Mouse (Mus musculus) liver, embryonic 11.5 days (tissue): Measurements from ENCODE around the gene Prkci. TPM values are rescaled to one million over a fixed set of nuclear protein-coding genes. Genes with fewer than 3 reads are reported as not detected.

Experiments used
- ATAC-seq: fragments of 200-750 bp; cut with Nextera tagmentation; replicated peaks from 2 replicates; pipeline ENCODE4 v1.8.0; 2017; ENCODE audit warnings: moderate number of reproducible peaks, mild to moderate bottlenecking, moderate TSS enrichment, moderate library complexity; ENCODE audit not compliant: low FRiP score
- DNase-seq: peaks from one replicate; pipeline ENCODE4 v3.0.0-alpha.2; 2017; ENCODE audit warnings: low spot score
- H3K27ac ChIP-seq: fragments of 300-500 bp; sonication (generic); 2 replicates; pipeline ENCODE4 v1.5.1; 2014; ENCODE audit warnings: mild to moderate bottlenecking, low read depth, low read length, control low read depth
- H3K27me3 ChIP-seq: fragments of 300-500 bp; sonication (generic); replicated peaks from 2 replicates; pipeline ENCODE4 v1.6.1; 2014; ENCODE audit warnings: low read length, mixed read lengths; ENCODE audit not compliant: control insufficient read depth, insufficient read depth
- H3K36me3 ChIP-seq: fragments of 300-500 bp; sonication (generic); 2 replicates; pipeline ENCODE4 v1.6.1; 2014; ENCODE audit warnings: mild to moderate bottlenecking, low read length, moderate library complexity, mixed read lengths; ENCODE audit not compliant: control insufficient read depth, insufficient read depth
- H3K4me1 ChIP-seq: fragments of 300-500 bp; sonication (generic); replicated peaks from 2 replicates; pipeline ENCODE4 v1.6.1; 2014; ENCODE audit warnings: low read length, mixed read lengths; ENCODE audit not compliant: control insufficient read depth, insufficient read depth
- H3K4me2 ChIP-seq: fragments of 300-500 bp; sonication (generic); 2 replicates; pipeline ENCODE4 v1.6.1; 2014; ENCODE audit warnings: mild to moderate bottlenecking, control low read depth, moderate library complexity
- H3K4me3 ChIP-seq: fragments of 300-500 bp; sonication (generic); 2 replicates; pipeline ENCODE4 v1.5.1; 2014; ENCODE audit warnings: low read depth, low read length, control low read depth
- H3K9ac ChIP-seq: fragments of 300-500 bp; sonication (generic); 2 replicates; pipeline ENCODE4 v1.6.1; 2014; ENCODE audit warnings: low read depth, low read length, control low read depth
- H3K9me3 ChIP-seq: fragments of 300-500 bp; sonication (generic); 2 replicates; pipeline ENCODE4 v1.6.1; 2016; ENCODE audit warnings: low read length, inconsistent platforms, mixed read lengths; ENCODE audit not compliant: control insufficient read depth
- WGBS: fragments of 180-500 bp; shearing (Covaris S2); extraction: QIAGEN DNeasy Blood & Tissue Kit; methylation state at CpG from one replicate; pipeline ENCODE4 v1.1.7; 2014; 5-methylcytosine and 5-hydroxymethylcytosine counted together
- polyA plus RNA-seq: library from polyadenylated mRNA; unstranded; fragments of >200 nt; fragmentation: Nextera tagmentation; extraction: Ambion mirVana; gene quantifications from 2 replicates; pipeline ENCODE4 v1.2.1, GENCODE M21; 2014

Gene Prkci
- polyA plus RNA-seq, 1 experiment from 2014 or later: 20.2 TPM

- DNase-seq (no peak), ATAC-seq (no peak)
- H3K4me2 ChIP-seq: no peak overlapping the region
- no peaks in the 10 kb centered on the region for H3K27me3 ChIP-seq
- no peaks in the 10 kb centered on the region for H3K9me3 ChIP-seq
- 0 out of 2 replicates have a peak, but pooled peaks cover 4% of the 10 kb centered on the region for H3K4me1 ChIP-seq
- H3K9ac ChIP-seq: no peak overlapping the region
- H3K4me3 ChIP-seq: no peak overlapping the region
- WGBS: 85% methylated on average over 4 of the region's 4 CpGs
- no peaks in the 10 kb centered on the region for H3K36me3 ChIP-seq
- no peak overlapping the region for H3K27ac ChIP-seq
Measured at GRCm38 (mm10) chr3:31020656-31021055, 25.1 kb downstream of the Prkci start.

- H3K4me2 ChIP-seq: no peak overlapping the region
- H3K4me1 ChIP-seq: no peaks in the 10 kb centered on the region
- no peaks in the 10 kb centered on the region for H3K27me3 ChIP-seq
- H3K36me3 ChIP-seq: no peaks in the 10 kb centered on the region
- H3K9ac ChIP-seq: no peak overlapping the region
- H3K9me3 ChIP-seq: no peaks in the 10 kb centered on the region
- DNase-seq (no peak), ATAC-seq (no peak)
- H3K27ac ChIP-seq: no peak overlapping the region
- no peak overlapping the region for H3K4me3 ChIP-seq
- WGBS: 54% methylated on average over 7 of the region's 7 CpGs
Measured at GRCm38 (mm10) chr3:31022895-31023436, 27.4 kb downstream of the Prkci start.

GRCm38 (mm10) chr3:31027718-31028117 lies 32.2 kb downstream of the Prkci start:
- 92% methylated on average over 8 of the region's 8 CpGs for WGBS
- H3K9me3 ChIP-seq: no peaks in the 10 kb centered on the region
- no peak overlapping the region for H3K4me2 ChIP-seq
- no peak overlapping the region for H3K27ac ChIP-seq
- no peak overlapping the region for H3K9ac ChIP-seq
- H3K4me3 ChIP-seq: no peak overlapping the region
- ATAC-seq (no peak), DNase-seq (no peak)
- H3K36me3 ChIP-seq: no peaks in the 10 kb centered on the region
- H3K4me1 ChIP-seq: no peaks in the 10 kb centered on the region
- H3K27me3 ChIP-seq: no peaks in the 10 kb centered on the region

GRCm38 (mm10) chr3:31031621-31032020 lies 36.1 kb downstream of the Prkci start:
- no peaks in the 10 kb centered on the region for H3K4me1 ChIP-seq
- 87% methylated on average over 9 of the region's 9 CpGs for WGBS
- no peaks in the 10 kb centered on the region for H3K27me3 ChIP-seq
- ATAC-seq (no peak), DNase-seq (no peak)
- H3K9ac ChIP-seq: no peak overlapping the region
- H3K4me3 ChIP-seq: no peak overlapping the region
- H3K27ac ChIP-seq: no peak overlapping the region
- no peaks in the 10 kb centered on the region; the same call in 1 of the 2 replicates for H3K36me3 ChIP-seq
- H3K9me3 ChIP-seq: no peaks in the 10 kb centered on the region
- H3K4me2 ChIP-seq: no peak overlapping the region

- H3K9ac ChIP-seq: no peak overlapping the region
- ATAC-seq: no peak
Measured at GRCm38 (mm10) chr3:31033644-31034043, 38.1 kb downstream of the Prkci start.

GRCm38 (mm10) chr3:31037851-31038250 lies 42.3 kb downstream of the Prkci start:
- H3K9me3 ChIP-seq: no peaks in the 10 kb centered on the region
- no peak overlapping the region for H3K27ac ChIP-seq
- H3K36me3 ChIP-seq: no peaks in the 10 kb centered on the region; the same call in 1 of the 2 replicates
- 91% methylated on average over 13 of the region's 13 CpGs for WGBS
- ATAC-seq: no peak
- H3K9ac ChIP-seq: no peak overlapping the region
- H3K4me3 ChIP-seq: no peak overlapping the region
- H3K4me2 ChIP-seq: no peak overlapping the region
- no peaks in the 10 kb centered on the region for H3K27me3 ChIP-seq
- no peak for DNase-seq
- H3K4me1 ChIP-seq: no peaks in the 10 kb centered on the region

More at GRCm38 (mm10) chr3:31033644-31034043, 38.1 kb downstream of the Prkci start:
- Histone ChIP-seq H3K36me3 (no peaks in the 10 kb centered on the region; the same call in 1 of the 2 replicates), H3K27ac (no peak overlapping the region), H3K4me3 (no peak overlapping the region), H3K27me3 (no peaks in the 10 kb centered on the region), H3K4me1 (no peaks in the 10 kb centered on the region), H3K9me3 (no peaks in the 10 kb centered on the region), H3K4me2 (no peak overlapping the region)
- 71% methylated on average over 3 of the region's 3 CpGs for WGBS
- DNase-seq: no peak

GRCm38 (mm10) chr3:31038689-31039088 lies 43.1 kb downstream of the Prkci start:
- H3K4me1 ChIP-seq: no peaks in the 10 kb centered on the region
- no peak overlapping the region for H3K4me2 ChIP-seq
- H3K36me3 ChIP-seq: no peaks in the 10 kb centered on the region; the same call in 1 of the 2 replicates
- no peak overlapping the region for H3K4me3 ChIP-seq
- no peak for DNase-seq
- ATAC-seq: no peak
- no peak overlapping the region for H3K9ac ChIP-seq
- no peaks in the 10 kb centered on the region for H3K9me3 ChIP-seq
- H3K27me3 ChIP-seq: no peaks in the 10 kb centered on the region
- WGBS: 89% methylated on average over 10 of the region's 10 CpGs
- no peak overlapping the region for H3K27ac ChIP-seq

DNA sequence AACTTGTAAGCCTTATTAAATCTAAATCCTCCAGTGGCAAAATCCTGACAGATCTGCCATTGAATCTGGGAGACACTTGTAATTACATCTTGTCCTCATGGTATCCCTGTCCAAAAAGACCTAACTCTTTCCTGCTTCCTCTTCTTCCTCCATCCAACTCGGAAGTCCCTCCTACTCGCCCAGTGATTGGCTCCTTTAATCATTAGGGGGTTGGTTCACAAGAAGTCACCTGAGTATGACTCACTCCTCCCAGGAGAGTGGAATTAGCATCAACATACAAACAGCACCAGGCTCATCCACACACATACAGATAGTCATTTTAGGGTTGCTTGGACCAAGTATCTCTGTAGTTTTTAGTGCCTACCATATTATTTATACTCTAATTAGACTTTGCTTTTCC lies 47.4 kb downstream of the Prkci start:
- Histone ChIP-seq H3K4me2 (no peak overlapping the region), H3K36me3 (no peaks in the 10 kb centered on the region)

DNA sequence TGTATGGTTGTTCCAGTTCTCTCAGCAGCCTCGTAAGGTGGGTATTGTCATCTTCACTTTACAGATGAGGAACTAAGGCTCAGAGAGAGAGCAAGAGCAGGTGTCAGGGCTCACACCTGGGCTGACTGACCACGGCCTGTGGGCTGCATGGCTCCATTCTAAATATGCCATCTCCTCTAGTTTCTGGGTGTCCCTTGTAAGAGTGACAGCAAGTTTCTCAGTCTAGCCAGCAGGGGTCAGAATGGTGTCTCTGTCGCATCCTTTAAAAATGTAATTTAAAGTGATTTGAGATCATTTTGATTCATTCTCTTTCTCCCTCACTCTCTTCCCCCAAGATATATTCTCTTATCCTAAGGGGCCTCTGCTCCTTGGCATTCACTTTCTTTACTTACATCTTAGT lies 51.7 kb downstream of the Prkci start:
- no peak overlapping the region for H3K4me2 ChIP-seq
- H3K9ac ChIP-seq: no peak overlapping the region
- WGBS: 75% methylated on average over 3 of the region's 3 CpGs
- H3K4me3 ChIP-seq: no peak overlapping the region
- no peak for DNase-seq
- H3K27ac ChIP-seq: no peak overlapping the region
- ATAC-seq: no peak
- H3K4me1 ChIP-seq: no peaks in the 10 kb centered on the region
- no peaks in the 10 kb centered on the region for H3K27me3 ChIP-seq
- peaks cover 3% of the 10 kb centered on the region; the same call in 1 of the 2 replicates for H3K36me3 ChIP-seq
- H3K9me3 ChIP-seq: no peaks in the 10 kb centered on the region

More for the DNA sequence above, 47.4 kb downstream of the Prkci start:
- H3K4me1 ChIP-seq: no peaks in the 10 kb centered on the region
- H3K27ac ChIP-seq: no peak overlapping the region
- H3K9ac ChIP-seq: no peak overlapping the region
- no peaks in the 10 kb centered on the region for H3K9me3 ChIP-seq
- no peaks in the 10 kb centered on the region for H3K27me3 ChIP-seq
- ATAC-seq (no peak), DNase-seq (no peak)
- H3K4me3 ChIP-seq: no peak overlapping the region
- WGBS: 73% methylated on average over 2 of the region's 2 CpGs
